Mouse (Mus musculus): ENCODE measurements around the gene Ush2a.

Ush2a gene

DNA sequence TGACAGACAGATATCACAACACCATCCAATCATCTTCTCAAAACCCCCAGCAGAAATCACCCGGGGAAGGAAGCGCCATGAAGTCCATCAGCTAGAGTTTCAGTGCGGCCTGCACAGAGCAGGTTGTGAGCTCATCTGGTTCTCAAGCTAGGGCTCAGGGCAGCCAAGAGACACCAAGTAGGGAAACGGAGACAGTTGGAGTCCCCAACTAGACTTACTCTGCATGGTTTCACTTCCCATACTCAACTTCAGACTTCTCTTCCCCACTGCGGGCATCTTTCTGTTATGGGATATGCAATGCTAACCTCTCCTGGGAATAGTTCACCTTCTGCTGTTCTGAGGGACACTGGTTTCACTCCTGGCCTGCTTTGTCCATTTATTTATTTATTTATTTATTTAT, 277.8 kb downstream of the Ush2a start:
- DNase-seq (ENCODE audit: low spot score in 2 of 2) = no peak

DNA sequence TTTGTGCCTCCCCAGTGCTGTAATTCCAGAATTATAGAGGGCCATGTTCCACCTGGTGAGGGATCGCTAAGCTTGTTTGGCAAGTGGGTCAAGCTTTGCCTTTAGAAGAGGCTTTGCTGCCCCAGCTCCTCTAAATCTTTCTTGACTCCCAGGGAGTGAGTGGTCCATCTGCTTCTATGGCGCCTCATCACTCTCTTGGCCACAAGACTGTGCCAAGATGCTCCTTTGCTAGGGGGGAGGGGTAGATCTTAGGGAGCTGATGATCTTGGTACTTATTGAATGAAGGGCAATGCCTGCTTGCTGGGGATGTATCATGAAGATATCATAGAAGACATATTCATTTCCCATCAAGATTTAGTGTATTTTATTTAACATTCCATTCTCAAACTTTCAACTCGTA, 279.7 kb downstream of the Ush2a start:
- DNase-seq (ENCODE audit: low spot score in 2 of 2) = no peak

DNA sequence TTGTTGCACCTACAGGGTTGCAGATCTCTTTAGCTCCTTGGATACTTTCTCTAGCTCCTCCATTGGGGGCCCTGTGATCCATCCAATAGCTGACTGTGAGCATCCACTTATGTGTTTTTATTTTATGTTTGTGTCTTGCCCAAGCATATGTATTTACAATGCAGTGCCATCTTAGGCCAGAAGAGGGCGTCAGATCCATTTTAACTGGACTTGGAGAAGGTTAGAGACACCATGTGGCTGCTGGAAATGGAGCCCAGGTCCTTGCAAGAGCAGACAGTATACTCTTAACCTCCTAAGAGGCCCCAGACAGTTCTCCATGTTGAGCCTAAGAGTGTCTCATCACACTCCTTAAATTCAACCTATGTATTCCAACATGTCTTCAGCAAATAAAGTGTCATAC, 281.5 kb downstream of the Ush2a start:
- no peak for DNase-seq (ENCODE audit: low spot score in 2 of 2)

DNA sequence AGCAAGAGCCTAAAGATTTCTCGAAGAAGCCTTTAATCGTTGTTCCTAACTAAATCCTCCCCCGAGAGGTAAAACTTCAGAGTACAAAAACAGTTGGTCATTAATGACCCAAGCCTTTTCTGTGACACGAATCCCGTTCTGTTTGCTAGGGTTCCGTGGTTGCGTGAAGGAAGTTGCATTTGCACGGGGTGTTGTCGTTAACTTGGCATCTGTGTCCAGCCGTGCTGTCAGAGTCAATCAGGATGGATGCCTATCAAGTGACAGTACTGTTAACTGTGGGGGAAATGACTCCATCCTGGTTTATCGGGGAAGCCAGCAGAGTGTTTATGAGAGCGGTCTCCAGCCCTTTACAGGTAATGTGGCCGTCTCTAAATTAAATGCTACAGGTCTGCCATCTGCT, 287.9 kb downstream of the Ush2a start:
- no peak for DNase-seq (ENCODE audit: low spot score in 2 of 2)

DNA sequence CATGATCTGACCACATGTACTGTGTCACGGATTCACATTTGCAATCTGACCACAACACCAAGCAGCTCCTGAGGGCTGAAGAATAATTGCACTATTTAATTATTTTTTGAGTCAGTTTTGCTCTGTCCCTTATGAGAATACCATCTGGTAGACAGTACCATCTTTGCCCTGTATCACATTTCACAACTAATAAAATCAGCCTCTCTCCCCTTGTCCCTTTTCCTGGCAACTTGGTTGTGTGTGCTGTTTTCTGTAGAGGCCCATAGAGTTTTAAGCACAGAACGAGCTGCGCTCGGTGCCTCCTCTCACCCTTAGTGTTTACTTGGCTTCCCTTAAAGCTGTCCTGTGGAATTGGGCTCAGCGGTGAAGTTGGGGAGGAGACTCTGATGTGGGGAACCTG, 290.0 kb downstream of the Ush2a start:
- DNase-seq (ENCODE audit: low spot score in 2 of 2) = no peak

DNA sequence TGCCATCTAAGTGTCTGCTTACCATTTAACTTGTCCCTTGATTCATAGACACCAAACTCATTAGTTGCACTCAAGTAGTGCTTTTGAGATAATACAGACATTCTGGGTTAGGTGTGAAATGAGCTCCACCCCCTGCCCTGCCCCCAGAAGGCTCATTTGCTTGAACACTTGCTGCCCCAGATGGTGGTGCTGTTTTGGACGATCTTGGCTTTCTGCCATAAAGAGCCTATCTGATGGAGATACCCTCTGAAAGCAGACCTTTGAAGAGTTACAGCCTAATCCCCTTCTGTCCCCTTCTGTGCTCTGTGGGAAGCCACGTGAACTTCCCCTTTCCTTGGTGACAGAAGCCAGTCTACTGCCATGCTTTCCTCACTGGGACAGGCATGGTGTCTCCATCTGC, 297.1 kb downstream of the Ush2a start:
- no peak for DNase-seq (ENCODE audit: low spot score in 2 of 2)

DNA sequence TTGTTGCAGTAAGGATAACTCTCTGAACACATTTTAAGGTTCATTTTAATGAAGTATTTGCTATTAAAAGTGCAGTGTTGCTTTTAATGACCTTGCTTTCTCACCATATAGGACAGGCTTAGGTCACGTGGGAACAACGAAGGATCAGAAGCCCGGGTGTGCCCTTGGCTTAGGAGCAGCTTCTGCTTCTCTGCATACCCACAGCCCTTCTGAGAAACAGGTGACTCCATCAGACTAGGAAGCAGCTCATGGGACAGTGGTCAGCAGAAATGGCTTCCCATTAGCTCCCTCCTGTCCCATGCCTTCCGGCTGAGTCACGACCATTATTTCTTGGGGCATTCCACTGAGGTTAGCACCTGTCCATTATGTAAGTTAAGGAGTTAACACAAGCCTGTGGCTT, 304.4 kb downstream of the Ush2a start:
- no peak for DNase-seq (ENCODE audit: low spot score in 2 of 2)

DNA sequence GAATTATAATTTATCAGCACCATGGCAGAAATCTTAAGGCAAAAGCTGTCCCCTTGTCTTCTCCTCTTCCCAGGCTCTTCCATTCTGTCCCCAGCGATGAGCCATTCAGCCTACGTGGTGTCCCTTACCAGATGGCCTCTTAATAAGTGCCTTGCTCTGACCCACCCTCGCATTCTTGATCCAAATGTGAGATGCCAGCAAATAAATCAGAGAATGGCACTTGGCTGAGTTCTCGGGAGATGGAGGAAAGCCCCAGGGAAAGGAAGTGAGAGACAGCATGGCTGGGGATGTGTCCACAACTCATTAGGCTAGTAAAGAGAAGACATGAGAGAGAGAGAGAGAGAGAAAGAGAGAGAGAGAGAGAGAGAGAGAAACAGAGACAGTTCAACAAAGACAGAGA, 305.7 kb downstream of the Ush2a start:
- DNase-seq (ENCODE audit: low spot score in 2 of 2) = no peak

DNA sequence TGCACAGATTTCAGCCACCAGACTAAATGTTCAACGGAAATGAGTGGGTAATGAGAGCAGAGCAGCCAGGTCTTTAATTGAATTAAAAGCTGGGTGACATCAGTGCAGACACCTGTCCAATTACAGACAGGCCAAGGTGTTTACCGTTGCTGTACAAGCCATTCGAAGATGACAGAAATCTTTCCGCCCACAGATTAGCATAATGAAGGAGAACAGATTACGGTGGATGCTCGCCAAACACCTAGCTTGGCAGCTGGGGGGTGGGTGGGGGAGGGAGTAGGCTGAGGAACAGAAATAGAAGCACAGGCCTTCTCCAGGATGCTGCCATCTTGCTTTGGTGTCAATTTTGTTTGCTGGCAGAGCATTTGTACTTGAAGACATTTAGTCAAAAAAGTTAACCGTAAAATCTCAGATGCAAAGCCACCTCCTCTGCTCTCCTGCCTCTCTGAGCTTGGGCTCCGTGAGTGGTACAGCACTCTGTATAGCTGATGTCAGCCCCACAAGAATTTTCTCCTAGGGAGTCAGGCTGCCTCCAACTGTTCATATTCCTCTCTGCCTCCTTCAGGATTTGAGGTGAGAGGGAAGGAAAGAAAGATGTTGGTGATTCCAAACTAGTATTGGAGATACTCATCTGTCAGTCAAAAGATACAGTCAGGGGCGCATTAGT, 306.6 kb downstream of the Ush2a start:
- DNase-seq (ENCODE audit: low spot score in 2 of 2) = no peak

DNA sequence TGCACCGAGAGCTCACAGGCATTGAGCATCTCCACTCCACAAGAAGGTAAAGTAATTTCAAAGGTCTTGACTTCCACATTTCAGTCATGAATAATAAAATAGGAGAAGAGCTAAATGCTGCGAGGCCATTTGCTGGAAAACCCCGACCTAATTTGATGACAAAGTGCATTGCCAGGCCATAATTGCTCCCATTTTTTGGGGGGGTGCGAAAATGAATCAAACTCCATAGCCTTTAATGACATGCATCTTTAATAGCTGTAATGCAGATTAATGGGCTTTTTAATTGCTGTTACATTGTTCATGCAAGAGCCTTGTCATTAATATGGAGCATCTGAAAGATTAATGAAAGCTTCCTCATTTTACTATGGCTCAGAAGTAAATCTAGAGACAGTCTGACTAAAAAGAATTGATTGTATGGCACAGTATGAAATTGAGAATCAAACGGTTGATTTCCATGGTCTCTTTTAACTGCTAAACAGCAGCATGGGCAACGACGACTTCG, 314.5 kb downstream of the Ush2a start:
- no peak for DNase-seq (ENCODE audit: low spot score in 2 of 2)

DNA sequence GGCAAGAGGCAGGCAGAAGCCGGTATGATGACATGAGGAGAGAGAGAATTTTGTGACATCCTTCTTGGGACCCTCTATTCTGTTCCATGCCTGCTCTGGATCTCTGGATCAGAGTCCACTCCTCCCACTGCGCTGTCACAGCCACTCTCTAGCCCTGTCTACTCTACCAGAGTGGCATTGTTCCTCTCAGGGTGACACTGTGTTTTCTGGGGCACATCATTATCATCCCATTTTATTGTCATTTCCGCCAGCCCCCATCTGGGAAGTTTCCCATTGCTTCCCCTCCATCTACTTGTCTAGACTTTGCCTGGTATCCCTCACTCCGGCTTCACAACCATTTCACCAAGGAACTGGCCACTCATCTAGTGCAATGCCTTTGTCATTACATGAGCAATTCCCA, 315.6 kb downstream of the Ush2a start:
- DNase-seq (ENCODE audit: low spot score in 2 of 2) = no peak

DNA sequence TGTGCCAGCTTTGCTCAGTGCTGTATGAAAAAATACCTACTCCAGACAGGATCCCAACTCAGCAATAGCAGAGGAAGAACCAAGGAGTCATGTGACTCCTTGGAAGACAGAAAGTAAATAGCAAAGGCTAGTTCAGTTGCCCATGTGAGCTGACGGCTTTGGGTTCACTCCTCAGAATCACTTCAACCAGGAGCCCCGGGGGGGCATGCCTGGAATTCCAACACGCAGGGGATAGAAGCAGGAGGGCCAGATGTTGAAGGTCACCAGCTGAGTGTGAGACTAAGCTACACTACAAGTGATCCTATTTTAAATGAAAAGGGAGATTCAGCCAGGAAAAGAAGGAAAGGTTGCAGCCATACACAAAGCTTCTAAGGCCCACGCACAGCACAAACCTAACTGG, 319.3 kb downstream of the Ush2a start:
- no peak for DNase-seq (ENCODE audit: low spot score in 2 of 2)

DNA sequence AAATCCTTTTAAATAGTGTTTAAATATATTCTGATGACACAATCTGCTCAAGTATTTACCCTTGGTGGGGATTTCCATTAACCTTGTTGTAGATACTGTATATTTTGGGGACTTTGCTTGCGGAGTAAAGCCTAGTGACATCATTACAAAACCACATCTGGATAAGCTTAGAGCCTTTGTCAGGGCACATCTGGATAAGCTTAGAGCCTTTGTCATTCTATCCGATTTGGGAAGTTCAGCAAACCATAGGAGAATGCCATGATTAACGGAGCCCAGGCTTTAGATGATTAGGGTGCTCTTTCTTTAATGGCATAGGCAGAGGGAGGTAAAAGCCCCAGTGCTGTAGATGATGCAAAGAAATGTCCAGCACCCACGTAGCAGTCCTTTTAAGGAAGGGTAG, 333.4 kb downstream of the Ush2a start:
- DNase-seq (ENCODE audit: low spot score in 2 of 2) = no peak

DNA sequence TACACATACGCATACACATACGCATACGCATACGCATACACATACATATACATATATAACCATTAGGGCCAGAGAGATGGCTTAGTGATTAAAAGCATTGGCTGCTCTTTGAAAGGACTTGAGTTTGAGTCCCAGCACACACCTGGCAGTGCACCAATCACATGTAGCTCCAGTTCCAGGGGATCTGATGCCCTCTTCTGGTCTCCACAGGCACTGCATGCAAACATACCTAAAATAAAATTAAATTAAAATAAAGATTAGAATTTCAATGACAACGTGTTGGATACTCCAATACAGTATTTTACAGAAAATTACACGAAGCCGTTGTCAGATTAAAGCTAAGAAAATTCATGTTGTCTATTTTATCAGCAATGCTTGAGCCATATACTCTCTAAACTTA, 336.2 kb downstream of the Ush2a start:
- DNase-seq (ENCODE audit: low spot score in 2 of 2) = no peak

DNA sequence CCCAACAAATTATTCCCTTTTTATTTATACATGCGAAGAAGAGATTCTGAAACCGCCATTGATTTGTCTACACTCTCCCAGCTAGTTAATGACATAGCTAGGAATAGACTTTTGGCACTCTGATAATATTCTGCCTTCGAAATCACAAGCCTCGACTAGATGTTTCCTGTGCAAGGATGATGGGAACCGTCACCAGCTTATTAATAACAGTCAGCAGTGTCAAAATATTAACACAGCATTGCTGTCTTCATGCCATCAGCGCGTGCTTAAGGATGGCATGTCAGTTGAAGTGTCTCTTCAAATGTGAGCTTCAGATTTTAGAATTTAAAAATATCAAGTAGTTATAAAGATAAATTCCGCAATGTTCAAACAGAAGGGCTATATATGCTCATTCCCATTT, 337.3 kb downstream of the Ush2a start:
- DNase-seq (ENCODE audit: low spot score in 2 of 2) = no peak

DNA sequence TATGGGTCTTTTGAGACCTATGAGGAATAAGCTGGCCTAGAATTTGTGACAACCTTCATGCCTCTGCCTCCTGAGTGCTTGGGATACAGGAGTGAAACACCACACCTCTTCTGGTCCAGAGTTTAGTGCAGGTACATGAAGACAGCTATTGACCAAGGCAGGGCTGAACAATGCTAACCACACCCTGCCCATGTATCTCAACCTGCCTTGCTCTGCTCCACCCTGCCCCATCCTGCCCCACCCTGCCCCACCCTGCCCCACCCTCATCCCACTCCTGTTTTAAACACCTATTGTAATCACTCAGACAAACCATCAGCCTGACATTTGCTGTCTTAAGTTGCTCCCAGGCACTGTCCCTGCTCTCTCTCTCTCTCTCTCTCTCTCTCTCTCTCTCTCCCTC, 344.6 kb downstream of the Ush2a start:
- no peak for DNase-seq (ENCODE audit: low spot score in 2 of 2)

DNA sequence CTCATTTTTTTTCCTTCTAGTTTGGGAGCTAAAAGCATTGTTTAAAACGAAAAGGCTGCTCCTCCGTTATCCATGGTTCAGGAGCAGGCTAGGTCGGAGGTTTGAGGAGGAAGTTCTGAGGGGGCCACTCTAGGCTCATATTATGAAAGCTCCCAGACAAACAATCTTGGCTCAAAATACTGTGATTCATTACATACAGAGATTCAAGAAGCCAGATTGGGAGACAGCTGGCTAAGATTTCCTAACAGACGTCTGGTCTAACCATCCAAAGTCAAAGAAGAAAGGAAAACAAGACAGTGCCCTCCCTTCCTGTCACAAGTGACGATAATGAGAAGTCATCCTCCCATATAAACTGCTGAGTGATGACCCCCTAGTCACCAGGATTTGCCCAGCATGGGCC, 354.7 kb downstream of the Ush2a start:
- DNase-seq (ENCODE audit: low spot score in 2 of 2) = no peak

DNA sequence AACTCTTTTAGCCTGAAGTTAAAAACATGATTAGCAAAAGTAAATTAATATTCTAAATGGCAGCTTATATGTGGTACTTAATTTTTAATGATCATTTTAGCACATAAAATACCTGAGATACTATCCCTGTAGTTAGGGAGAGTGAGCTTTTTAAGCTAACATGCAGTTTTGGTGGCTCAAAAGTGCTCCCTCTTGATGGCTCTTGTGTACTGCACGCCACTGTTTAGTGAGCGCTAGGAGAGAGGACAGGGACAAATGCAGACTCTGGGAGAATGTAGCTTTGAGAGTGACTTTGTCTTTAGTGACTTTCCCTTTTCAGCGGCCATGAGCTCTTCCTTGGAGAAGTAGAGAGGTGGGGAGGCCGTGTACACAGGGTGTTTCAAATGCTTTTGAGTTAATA, 371.9 kb downstream of the Ush2a start:
- DNase-seq (ENCODE audit: low spot score in 2 of 2) = no peak

DNA sequence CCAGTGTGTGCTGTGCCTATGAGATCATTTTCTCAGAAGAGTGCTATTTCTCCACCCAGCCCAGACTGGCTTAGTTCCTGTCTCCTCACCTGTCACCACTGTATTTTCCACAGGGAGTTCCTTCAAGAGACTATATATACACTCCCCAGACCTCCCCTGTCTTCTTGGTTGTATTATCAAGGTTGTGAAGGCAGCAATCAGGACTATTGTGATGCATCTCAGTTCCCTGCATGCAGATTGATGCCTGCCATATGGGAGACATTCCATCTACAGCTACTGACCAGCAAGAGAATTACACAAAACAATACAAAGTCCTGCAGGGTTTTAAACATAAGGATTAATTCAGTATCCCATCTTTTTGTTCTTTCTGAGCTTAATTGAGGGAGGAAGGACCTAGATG, 377.8 kb downstream of the Ush2a start:
- no peak for DNase-seq (ENCODE audit: low spot score in 2 of 2)

DNA sequence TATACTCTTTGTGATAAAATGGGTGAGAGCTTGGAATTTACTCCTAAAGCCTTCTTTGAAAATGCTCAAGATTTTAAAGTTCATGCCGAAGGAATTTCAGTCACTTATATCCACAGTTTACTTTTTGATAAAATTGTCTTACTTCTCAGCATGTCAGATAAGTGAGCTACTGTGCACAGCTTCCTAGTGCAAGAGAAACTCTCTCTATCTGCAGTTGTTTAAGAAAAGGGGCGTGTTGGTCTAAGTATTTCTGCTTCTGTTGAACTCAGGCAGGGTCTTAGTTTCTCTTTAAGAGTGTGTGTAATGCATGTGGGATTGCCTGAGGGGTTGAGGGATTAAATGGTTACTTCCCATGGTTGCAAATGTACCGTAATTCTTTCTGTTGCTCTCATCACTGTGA, 381.3 kb downstream of the Ush2a start:
- no peak for DNase-seq (ENCODE audit: low spot score in 2 of 2)

DNA sequence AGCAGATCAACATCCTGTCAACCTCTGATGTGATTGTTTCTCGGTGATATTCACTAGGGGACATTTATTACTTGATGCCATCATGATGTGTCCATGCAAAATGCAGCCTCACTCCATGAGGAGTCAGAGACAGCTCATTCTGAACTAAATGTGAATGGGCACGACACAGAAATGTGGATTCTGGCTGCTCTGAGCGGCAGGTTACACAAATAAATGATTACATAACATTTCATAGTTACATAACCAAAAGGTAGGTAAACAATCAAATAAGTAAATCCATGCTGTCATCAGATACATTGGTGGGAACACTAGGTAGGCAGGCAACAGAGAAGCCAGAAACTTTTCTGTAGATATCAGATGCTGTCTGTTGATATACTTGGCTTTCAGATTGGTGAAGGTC, 391.2 kb downstream of the Ush2a start:
- DNase-seq (ENCODE audit: low spot score in 2 of 2) = no peak

DNA sequence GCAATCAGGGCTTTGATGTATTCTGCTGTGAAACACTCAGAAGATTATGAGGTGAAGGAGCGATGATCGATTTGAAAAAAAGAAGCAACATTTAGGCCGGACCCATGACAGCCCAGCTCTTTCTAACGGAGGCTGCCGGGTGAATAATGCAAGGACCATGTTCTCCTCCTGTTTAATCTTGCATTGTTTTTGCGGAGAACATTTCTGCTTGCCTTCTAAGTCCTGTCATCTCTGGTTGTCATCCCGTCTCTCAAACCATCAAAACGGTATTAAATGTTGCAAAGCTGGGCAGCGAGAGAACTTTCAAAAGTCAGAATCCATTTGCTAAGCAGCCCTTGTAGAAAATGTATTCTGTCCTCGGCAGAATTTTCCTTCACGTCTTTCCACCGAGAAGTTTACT, 394.3 kb downstream of the Ush2a start:
- no peak for DNase-seq (ENCODE audit: low spot score in 2 of 2)

DNA sequence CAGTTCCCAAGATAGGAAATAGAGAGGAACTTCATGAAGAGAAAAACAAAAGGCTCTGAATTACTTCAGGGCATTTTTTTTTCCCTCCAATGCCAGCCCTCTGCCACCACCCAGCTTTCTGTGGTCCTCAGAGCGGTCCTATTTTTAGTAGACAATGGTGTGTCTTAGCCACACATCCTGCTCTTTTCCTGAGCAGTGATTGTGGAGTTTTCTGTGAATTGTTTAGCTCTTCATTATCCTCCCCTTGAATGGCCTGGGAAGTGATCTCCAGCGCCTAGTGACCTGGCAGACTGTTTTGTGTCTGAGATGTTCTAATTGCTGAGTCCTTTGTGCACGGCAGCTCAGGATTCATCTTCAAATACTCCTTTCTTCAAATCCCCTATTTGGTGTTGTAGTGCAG, 397.3 kb downstream of the Ush2a start:
- DNase-seq (ENCODE audit: low spot score in 2 of 2) = no peak

DNA sequence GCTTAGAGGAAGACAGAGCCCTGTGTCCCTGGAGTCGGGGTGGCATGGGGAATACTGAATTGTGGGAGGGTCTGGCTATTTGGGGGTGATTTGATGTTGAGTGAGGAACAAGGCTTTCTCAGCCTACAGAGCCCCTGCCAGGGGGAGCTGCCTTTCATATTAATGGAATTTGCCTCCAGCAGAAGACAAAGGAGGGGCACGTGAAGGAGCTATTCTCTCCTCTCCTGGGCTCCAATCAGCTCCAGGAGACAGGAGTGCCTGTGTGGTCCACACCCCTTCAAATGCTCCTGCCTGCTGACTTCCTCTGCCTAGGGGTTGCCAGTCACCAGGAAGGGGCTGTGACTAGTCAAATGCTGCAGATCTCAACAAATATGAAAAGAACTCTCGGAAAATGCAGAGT, 398.5 kb downstream of the Ush2a start:
- no peak for DNase-seq (ENCODE audit: low spot score in 2 of 2)

All from urinary bladder, postnatal 36 days (tissue).